Mouse (Mus musculus) gastrocnemius, postnatal 14 days (tissue): ENCODE data around the gene Arfgap3. TPM values are rescaled to one million over a fixed set of nuclear protein-coding genes. Genes with fewer than 3 reads are reported as not detected.
A peak's percentile ranks its signal among the peaks of the same experiment; 100 is the strongest.

Experiments used
- DNase-seq: peaks from one replicate; pipeline ENCODE4 v3.0.0; 2021; ENCODE audit warnings: mixed read lengths
- intact Hi-C: fragments of 180-260 bp; cut with DNase I; formaldehyde crosslinking; loops from one replicate; pipeline ENCODE4 v1.15.1; 2025; ENCODE audit warnings: low total_unique reads
- total RNA-seq, 2 experiments: library from RNA; stranded (reverse); gene quantifications; 2 replicates each; pipeline ENCODE4 v1.2.3; 2021

The Arfgap3 gene
- total RNA-seq, 2 experiments from 2014 or later, result 9.7 to 10.0 TPM

- intact Hi-C loops, result no loop called here
These were observed 84.8 kb downstream of the Arfgap3 start for GRCm38 (mm10) chr15:83265269-83265668.

GRCm38 (mm10) chr15:83263405-83263804 lies 86.6 kb downstream of the Arfgap3 start:
- no peak for DNase-seq
- intact Hi-C loops, result no loop called here

More at GRCm38 (mm10) chr15:83265269-83265668, 84.8 kb downstream of the Arfgap3 start:
- DNase-seq, result no peak

DNA sequence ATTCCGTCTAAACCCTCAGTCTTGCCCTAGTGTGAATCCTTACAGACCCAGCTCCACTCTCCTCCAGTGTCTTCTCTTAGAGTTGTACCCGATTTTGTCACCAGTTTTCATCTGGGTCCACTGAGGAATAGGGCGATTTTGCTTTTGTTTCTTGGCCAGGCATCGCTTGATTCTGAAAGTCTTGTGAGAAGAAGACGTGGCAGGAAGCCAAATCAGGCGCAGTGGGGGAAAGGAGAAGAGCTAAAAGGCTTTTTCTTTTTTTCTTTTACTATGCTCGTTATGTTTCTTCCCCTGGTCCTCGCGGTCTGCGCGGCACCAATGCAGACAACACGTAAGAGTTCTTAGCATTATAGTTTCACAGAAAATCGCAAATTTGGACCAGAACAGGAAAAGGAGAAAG lies 92.1 kb downstream of the Arfgap3 start:
- intact Hi-C loops, result no loop called here
- peak; percentile 38 for DNase-seq

DNA sequence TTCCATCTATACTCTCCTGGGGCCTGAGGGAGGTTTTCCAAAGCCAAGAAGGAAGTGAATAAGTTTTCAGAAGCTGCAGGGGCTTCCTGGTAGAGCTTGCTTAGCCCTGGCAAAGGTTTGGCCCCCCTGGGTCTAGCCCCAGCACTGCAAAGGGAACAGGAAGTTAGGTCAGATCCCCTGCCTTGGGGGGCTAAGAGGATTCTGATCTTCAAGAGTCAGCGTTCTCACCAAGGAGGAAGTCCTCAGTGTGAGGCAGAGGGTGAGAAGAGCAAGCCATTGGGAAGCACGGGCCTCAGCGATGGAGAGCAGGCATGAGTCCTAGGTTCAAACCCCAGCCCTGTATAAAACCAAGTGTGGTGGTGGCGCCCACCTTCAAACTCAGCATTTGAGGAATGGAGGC lies 93.6 kb downstream of the Arfgap3 start:
- DNase-seq, result no peak
- intact Hi-C loops, result no loop called here

DNA sequence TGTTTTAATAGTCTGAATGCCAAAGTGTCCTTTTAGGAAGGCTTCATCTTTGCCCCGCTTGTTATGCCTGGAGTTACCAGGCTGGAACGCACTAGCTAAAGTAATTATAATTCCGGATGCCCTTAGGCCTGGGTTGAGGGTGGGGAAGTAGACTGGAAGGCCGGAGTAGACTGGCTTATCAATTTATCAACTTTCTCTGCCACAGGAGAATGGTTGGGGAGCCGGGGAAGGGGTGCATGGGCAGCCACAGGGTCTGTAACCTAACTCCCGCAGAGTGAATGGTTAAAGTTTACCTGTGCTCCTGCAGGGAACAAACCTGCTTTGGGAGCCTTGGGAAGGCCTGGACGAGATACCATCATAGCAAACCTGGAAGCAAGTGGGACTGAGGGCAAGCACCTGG lies 94.1 kb downstream of the Arfgap3 start:
- no peak for DNase-seq
- intact Hi-C loops, result no loop called here

DNA sequence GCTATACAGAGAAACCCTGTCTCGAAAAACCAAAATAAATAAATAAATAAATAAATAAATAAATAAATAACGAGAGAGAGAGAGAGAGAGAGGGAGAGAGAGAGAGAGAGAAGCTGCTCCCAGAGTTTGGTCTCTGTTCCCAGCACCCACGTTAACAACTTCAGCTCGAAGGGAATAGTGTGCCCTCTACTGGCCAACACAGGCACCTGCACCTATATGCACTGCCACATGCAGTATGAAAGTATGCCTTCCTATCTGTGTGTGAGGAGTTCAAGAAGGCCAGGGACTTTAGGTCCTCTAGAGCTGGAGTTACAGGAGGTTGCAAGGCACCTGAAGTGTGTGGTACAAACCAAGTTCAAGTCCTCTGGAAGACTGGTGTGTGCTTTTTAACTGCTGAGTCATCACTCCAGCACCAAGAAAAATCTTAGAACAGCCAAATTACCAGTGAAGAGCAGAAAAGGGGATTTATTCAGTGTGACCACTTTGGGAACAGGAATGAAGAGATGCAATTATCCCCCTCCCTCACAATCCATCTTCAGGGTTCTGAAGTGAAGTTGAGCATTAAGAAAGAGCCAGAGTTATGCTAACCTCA lies 94.8 kb downstream of the Arfgap3 start:
- no peak for DNase-seq
- intact Hi-C loops, result no loop called here

- intact Hi-C loops, result loop anchor here (5.0 kb wide), 1 partner anchor 42 kb away; no protein-coding TSS in a partner anchor
- DNase-seq, result no peak
These were observed 95.5 kb downstream of the Arfgap3 start for GRCm38 (mm10) chr15:83254372-83255070.

GRCm38 (mm10) chr15:83252060-83252459 lies 98.0 kb downstream of the Arfgap3 start:
- peak; percentile 50 for DNase-seq
- intact Hi-C loops, result loop anchor here (5.0 kb wide), 1 partner anchor 40 kb away; no protein-coding TSS in a partner anchor

- intact Hi-C loops, result loop anchor here (5.0 kb wide), 1 partner anchor 39 kb away; no protein-coding TSS in a partner anchor
- peak; percentile 52 for DNase-seq
These were observed 98.7 kb downstream of the Arfgap3 start, which contains the start of gene A4galt for GRCm38 (mm10) chr15:83251176-83252004. Gene A4galt, minus strand, starts transcription at chr15:83251774.

- DNase-seq, result no peak
- intact Hi-C loops, result loop anchor here (5.0 kb wide), 1 partner anchor 38 kb away; no protein-coding TSS in a partner anchor
These were observed 99.3 kb downstream of the Arfgap3 start for GRCm38 (mm10) chr15:83250651-83251175.

Other genes with a start within 250 kb of the Arfgap3 start
- 10 to 100 TPM; 40.2 to 41.2 TPM for gene Rrp7a, start 227.4 kb downstream of the Arfgap3 start, total RNA-seq
- gene Poldip3, start 200.9 kb downstream of the Arfgap3 start, total RNA-seq, result 10 to 100 TPM; 25.8 to 26.5 TPM
- gene Cyb5r3, start 177.7 kb downstream of the Arfgap3 start, total RNA-seq, result 10 to 100 TPM; 69.1 to 74.4 TPM
- gene A4galt, start 98.5 kb downstream of the Arfgap3 start, total RNA-seq, result 1 to 10 TPM; 5.7 to 7.4 TPM
- 10 to 100 TPM; 43.9 to 45.1 TPM for gene Pacsin2, start 114.4 kb upstream of the Arfgap3 start, total RNA-seq
- gene Ttll1, start 160.6 kb upstream of the Arfgap3 start, total RNA-seq, result 1 to 10 TPM; 3.6 to 5.1 TPM
- 1 to 10 TPM; 2.8 to 3.2 TPM for gene Bik, start 176.6 kb upstream of the Arfgap3 start, total RNA-seq
- gene Tspo, start 213.3 kb upstream of the Arfgap3 start, total RNA-seq, result 10 to 100 TPM; 24.9 to 33.5 TPM
- gene Mcat, start 213.5 kb upstream of the Arfgap3 start, total RNA-seq, result 10 to 100 TPM; 20.4 to 21.9 TPM
- gene Ttll12, start 244.9 kb upstream of the Arfgap3 start, total RNA-seq, result 1 to 10 TPM; 6.3 to 8.3 TPM